Mouse (Mus musculus) Patski (cell line): ENCODE data around the gene Vwa5b2. TPM values are rescaled to one million over a fixed set of nuclear protein-coding genes. Genes with fewer than 3 reads are reported as not detected.

Experiments
- ATAC-seq: fragments of 100-300 bp; one replicate; pipeline ENCODE4 v1.8.0; 2021
- CTCF ChIA-PET: fragments of 350-600 bp; sonication (Branson Sonifier 250); formaldehyde crosslinking; loops from one replicate; lab custom pipeline; 2022; ENCODE audit warnings: inconsistent platforms; lab: Charles Lee
- POLR2A ChIA-PET: fragments of 350-600 bp; sonication (Branson Sonifier 250); formaldehyde crosslinking; loops from one replicate; lab custom pipeline; 2022; ENCODE audit warnings: antibody characterized with exemption, inconsistent platforms; lab: Charles Lee
- DNase-seq: peaks from one replicate; pipeline ENCODE4 v3.0.0-alpha.2; 2011; ENCODE audit warnings: low read depth, low spot score
- H3K27me3 ChIP-seq: fragments of 371-371 bp; one replicate; pipeline ENCODE4 v1.5.1; 2021
- CTCF ChIP-seq: fragments of 100-300 bp; IDR thresholded peaks from one replicate; pipeline ENCODE4 v1.5.1; 2021
- in situ Hi-C: fragments of 300-500 bp; cut with MboI; formaldehyde crosslinking; loops from 3 replicates; pipeline ENCODE4 v1.11.1; 2018; ENCODE audit warnings: low pct_unique_long_range_greater_than_20kb, mixed read lengths
- polyA plus RNA-seq: library from polyadenylated mRNA; unstranded; gene quantifications from one replicate; pipeline ENCODE4 v1.2.3, GENCODE M21; 2021

Vwa5b2 gene
- polyA plus RNA-seq, result 0.55 TPM

- ChIA-PET POLR2A (no interaction called here), CTCF (no interaction called here)
- peaks cover 66% of the 10 kb centered on the region for H3K27me3 ChIP-seq
- DNase-seq, result no peak
- no peak for ATAC-seq
- in situ Hi-C loops, result no loop called here
- no peak for TF ChIP-seq CTCF
Observed at GRCm38 (mm10) chr16:20589366-20589938, at the start of gene Vwa5b2. Vwa5b2 (plus strand) TSS chr16:20589471.

GRCm38 (mm10) chr16:20539649-20540048 is 49.6 kb upstream of the Vwa5b2 start:
- no peak for ATAC-seq

GRCm38 (mm10) chr16:20540438-20540837 is 48.8 kb upstream of the Vwa5b2 start:
- no peak for DNase-seq
- ChIA-PET POLR2A (interaction anchor here (1.1 kb wide), 1 partner anchor 175 kb away, joined by 3 read pairs; no protein-coding TSS in a partner anchor), CTCF (no interaction called here)
- in situ Hi-C loops, result no loop called here
- no peak for TF ChIP-seq CTCF
- ATAC-seq, result no peak
- no peaks in the 10 kb centered on the region for H3K27me3 ChIP-seq

More at GRCm38 (mm10) chr16:20539649-20540048, 49.6 kb upstream of the Vwa5b2 start:
- DNase-seq, result no peak
- in situ Hi-C loops, result no loop called here
- TF ChIP-seq CTCF, result no peak
- no peaks in the 10 kb centered on the region for H3K27me3 ChIP-seq
- ChIA-PET POLR2A (no interaction called here), CTCF (no interaction called here)

GRCm38 (mm10) chr16:20545696-20546095 is 43.6 kb upstream of the Vwa5b2 start:
- ATAC-seq (no peak), DNase-seq (no peak)
- no peak for TF ChIP-seq CTCF
- ChIA-PET POLR2A (no interaction called here), CTCF (no interaction called here)
- no peaks in the 10 kb centered on the region for H3K27me3 ChIP-seq
- in situ Hi-C loops, result loop anchor here (5.0 kb wide), 1 partner anchor 67 kb away; the partner anchor contains the start of genes Alg3, Eef1akmt4 and Gm49333

DNA sequence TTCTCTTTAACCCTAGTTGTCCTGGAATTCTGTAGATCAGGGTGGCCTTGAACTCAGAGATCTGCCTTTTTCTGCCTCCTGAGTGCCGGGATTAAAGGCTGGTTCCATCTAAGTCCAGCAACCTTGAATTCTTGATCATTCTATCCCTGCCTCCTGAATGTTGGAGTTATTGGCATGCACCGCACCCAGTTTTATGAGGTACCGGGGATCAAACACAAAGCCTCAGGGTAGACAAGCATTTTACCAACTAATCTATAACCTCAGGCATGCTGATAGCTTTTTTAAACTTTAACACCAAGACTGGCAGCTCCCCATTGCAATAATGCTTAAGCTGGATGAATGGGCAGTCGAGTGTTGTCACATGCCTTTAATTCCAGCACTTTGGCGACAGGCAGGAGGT is 41.8 kb upstream of the Vwa5b2 start:
- no peak for ATAC-seq

DNA sequence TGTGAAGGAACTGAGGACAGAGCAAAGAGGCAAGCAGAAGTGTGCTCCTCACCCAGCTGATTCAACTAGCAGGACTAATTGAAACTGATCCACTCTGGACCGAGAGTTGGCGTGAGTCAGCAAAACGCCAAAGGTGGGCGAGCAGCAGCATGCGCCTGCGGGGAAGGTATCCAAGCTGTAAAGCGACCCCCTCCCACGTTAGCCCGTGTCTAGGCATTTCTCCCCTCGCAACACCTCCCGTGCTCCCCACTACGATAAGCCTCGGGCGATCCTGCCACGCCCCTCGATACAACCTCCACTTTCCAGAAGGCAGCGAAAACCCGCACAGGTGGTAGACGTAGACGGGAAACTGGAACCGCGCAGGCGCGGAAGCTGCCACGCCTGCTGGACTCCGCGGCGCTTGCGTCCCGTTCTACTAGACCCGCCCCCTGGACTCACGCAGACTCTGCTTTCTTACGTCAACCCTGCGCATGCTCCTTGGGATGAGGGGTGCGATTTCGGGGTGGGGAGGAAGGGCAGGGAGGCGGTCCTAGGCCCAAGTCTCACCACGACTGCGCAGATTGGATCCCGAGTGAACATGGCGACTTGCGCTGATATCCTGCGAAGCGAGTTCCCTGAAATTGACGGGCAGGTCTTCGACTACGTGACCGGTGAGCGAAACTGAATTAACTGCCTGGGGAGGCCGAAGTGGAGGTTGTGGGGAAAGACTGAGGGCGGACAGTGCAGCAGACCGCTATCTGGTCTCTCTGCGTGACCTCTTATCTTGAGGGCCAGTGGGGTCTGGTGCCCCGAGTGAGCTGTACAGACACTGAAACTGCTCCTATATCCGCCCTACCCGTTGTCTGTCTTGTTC is 40.9 kb upstream of the Vwa5b2 start, which contains the start of gene Abcf3:
Gene Abcf3 (plus strand): TSS at position 482 of the 853 bp plus-strand sequence.
- ATAC-seq (peak; percentile 78), DNase-seq (peak; percentile 95)
- in situ Hi-C loops, result loop anchor here (5.0 kb wide), 1 partner anchor 64 kb away; the partner anchor contains the start of genes Alg3, Eef1akmt4 and Gm49333
- ChIA-PET CTCF (interaction anchor here (0.8 kb wide), 1 partner anchor 12 kb away, joined by 3 read pairs; no protein-coding TSS in a partner anchor), POLR2A (interaction anchor here (0.9 to 2.7 kb wide), 7 partner anchors 10 to 168 kb away, joined by 3 to 8 read pairs (median 4); partner anchors contain the start of genes Ap2m1, Camk2n2 and Dvl3)
- H3K27me3 ChIP-seq, result no peaks in the 10 kb centered on the region
- no peak for TF ChIP-seq CTCF

More for the DNA sequence above, 41.8 kb upstream of the Vwa5b2 start:
- CTCF ChIA-PET, result interaction anchor here (1.4 kb wide), 1 partner anchor 14 kb away, joined by 3 read pairs; no protein-coding TSS in a partner anchor
- no peaks in the 10 kb centered on the region for H3K27me3 ChIP-seq
- in situ Hi-C loops, result loop anchor here (5.0 kb wide), 1 partner anchor 65 kb away; the partner anchor contains the start of genes Alg3, Eef1akmt4 and Gm49333
- no peak for DNase-seq
- POLR2A ChIA-PET, result interaction anchor here (0.7 to 2.7 kb wide), 8 partner anchors 9 to 314 kb away, joined by 3 to 8 read pairs (median 4); partner anchors contain the start of genes Ap2m1 and Camk2n2
- no peak for TF ChIP-seq CTCF

DNA sequence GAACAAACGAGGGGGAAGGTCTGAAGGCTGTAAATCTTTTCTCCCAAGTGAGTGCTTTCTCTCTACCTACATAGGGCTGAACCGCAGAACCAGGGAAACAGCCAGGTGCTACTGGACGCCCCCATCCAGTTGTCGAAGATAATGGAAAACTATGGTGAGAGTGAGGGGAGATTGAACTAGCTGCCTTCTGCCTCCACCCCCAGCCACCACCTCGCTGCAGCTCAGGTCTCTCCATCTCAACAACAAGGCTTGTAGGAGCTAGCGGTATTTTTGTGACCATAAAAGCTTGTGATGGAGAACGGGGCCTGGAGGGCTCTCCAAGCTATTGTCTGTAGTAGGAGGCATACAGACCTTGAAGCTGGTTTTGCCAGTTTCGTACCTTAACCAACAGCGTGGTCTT is 40.1 kb upstream of the Vwa5b2 start:
- CTCF ChIA-PET, result no interaction called here
- H3K27me3 ChIP-seq, result no peaks in the 10 kb centered on the region
- POLR2A ChIA-PET, result interaction anchor here (0.9 to 2.7 kb wide), 3 partner anchors 11 to 34 kb away, joined by 3 to 8 read pairs (median 4); partner anchors contain the start of gene Dvl3
- ATAC-seq (no peak), DNase-seq (no peak)
- no peak for TF ChIP-seq CTCF
- in situ Hi-C loops, result loop anchor here (5.0 kb wide), 1 partner anchor 63 kb away; the partner anchor contains the start of genes Alg3, Eef1akmt4 and Gm49333

GRCm38 (mm10) chr16:20551691-20552090 is 37.6 kb upstream of the Vwa5b2 start:
- in situ Hi-C loops, result no loop called here
- DNase-seq, result no peak
- CTCF ChIA-PET, result no interaction called here
- no peak for ATAC-seq
- POLR2A ChIA-PET, result interaction anchor here (0.6 kb wide), 1 partner anchor 32 kb away, joined by 4 read pairs; no protein-coding TSS in a partner anchor
- H3K27me3 ChIP-seq, result no peaks in the 10 kb centered on the region
- TF ChIP-seq CTCF, result no peak

DNA sequence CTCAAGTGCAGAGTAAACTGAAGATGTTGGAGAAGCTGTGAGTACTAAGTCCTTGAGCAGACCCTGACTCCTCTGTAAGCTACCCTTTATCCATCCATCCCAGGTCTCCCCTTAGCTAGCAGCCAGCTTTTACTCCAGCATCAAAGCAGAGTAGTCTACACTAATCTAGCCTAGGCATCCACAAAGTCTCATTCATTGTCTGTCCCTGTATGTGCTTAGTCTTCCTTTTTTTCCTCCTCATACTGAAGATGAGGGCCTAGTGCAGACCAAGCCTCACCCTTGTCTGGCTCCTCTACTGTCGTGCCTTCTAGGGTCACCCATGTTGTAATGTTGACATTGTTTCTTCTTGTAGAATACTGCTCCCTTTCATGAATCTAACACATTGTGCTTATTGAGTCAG is 36.7 kb upstream of the Vwa5b2 start:
- DNase-seq, result no peak
- TF ChIP-seq CTCF, result no peak
- CTCF ChIA-PET, result no interaction called here
- H3K27me3 ChIP-seq, result no peaks in the 10 kb centered on the region
- in situ Hi-C loops, result no loop called here
- ATAC-seq, result no peak
- POLR2A ChIA-PET, result no interaction called here

DNA sequence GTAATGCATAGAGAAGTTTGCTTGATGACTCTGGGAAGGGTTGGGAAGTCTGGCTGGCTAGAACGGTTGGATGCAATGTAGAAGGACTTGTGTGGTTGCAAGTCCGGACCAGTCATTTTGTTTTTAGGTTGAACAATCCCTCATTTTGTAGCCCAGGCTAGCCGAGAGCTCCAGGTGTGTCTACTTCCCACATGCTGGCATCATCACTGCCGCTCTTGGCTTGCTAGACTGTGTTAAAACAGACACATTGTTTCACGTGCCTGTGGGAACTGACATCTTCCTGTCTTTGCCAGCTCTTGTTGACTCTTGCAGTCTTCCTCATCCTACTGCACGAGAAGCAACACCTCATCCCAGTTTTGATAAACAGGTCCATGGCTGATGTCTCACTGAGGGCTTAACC is 34.3 kb upstream of the Vwa5b2 start:
- no peak for TF ChIP-seq CTCF
- ChIA-PET POLR2A (no interaction called here), CTCF (interaction anchor here (1.4 kb wide), 1 partner anchor 12 kb away, joined by 4 read pairs; no protein-coding TSS in a partner anchor)
- no peaks in the 10 kb centered on the region for H3K27me3 ChIP-seq
- DNase-seq (no peak), ATAC-seq (no peak)
- in situ Hi-C loops, result no loop called here
